Mouse (Mus musculus) intestine, embryonic 16.5 days (tissue): ENCODE data around the gene Nudt3. TPM values are rescaled to one million over a fixed set of nuclear protein-coding genes. Genes with fewer than 3 reads are reported as not detected.
A peak's percentile ranks its signal among the peaks of the same experiment; 100 is the strongest.
"Not testable (repeated sequence)": the region's sequence is repeated elsewhere in the genome, so short reads cannot be mapped to it uniquely, and the experiment has no call there.

ENCODE experiments used
- ATAC-seq: fragments of 200-750 bp; cut with Nextera tagmentation; 2 replicates; pipeline ENCODE4 v1.8.0; 2017; ENCODE audit warnings: moderate TSS enrichment, moderate library complexity
- H3K27ac ChIP-seq: fragments of 300-500 bp; sonication (generic); 2 replicates; pipeline ENCODE4 v1.5.1; 2014; ENCODE audit warnings: mild to moderate bottlenecking, low read length
- H3K27me3 ChIP-seq: fragments of 300-500 bp; sonication (generic); replicated peaks from 2 replicates; pipeline ENCODE4 v1.6.1; 2014; ENCODE audit warnings: low read length, control low read depth, mixed read lengths; ENCODE audit not compliant: control insufficient read depth, insufficient read depth
- H3K36me3 ChIP-seq: fragments of 300-500 bp; sonication (generic); 2 replicates; pipeline ENCODE4 v1.6.1; 2014; ENCODE audit warnings: low read length, control low read depth; ENCODE audit not compliant: control insufficient read depth, insufficient read depth
- H3K4me1 ChIP-seq: fragments of 300-500 bp; sonication (generic); 2 replicates; pipeline ENCODE4 v1.6.1; 2014; ENCODE audit warnings: low read length, control low read depth, mixed read lengths; ENCODE audit not compliant: control insufficient read depth, insufficient read depth
- H3K4me2 ChIP-seq: fragments of 300-500 bp; sonication (generic); 2 replicates; pipeline ENCODE4 v1.6.1; 2014; ENCODE audit warnings: low read depth, low read length, control low read depth
- H3K4me3 ChIP-seq: fragments of 300-500 bp; sonication (generic); 2 replicates; pipeline ENCODE4 v1.5.1; 2014; ENCODE audit warnings: mild to moderate bottlenecking, low read length
- H3K9ac ChIP-seq: fragments of 300-500 bp; sonication (generic); 2 replicates; pipeline ENCODE4 v1.6.1; 2014; ENCODE audit warnings: low read depth, low read length
- H3K9me3 ChIP-seq: fragments of 300-500 bp; sonication (generic); 2 replicates; pipeline ENCODE4 v1.6.1; 2016; ENCODE audit warnings: low read length, control low read depth; ENCODE audit not compliant: control insufficient read depth
- WGBS: fragments of 180-500 bp; shearing (Covaris S2); extraction: QIAGEN DNeasy Blood & Tissue Kit; methylation state at CpG from one replicate; pipeline ENCODE4 v1.1.7; 2014; 5-methylcytosine and 5-hydroxymethylcytosine counted together
- polyA plus RNA-seq: library from polyadenylated mRNA; unstranded; fragments of >200 nt; fragmentation: Nextera tagmentation; extraction: Ambion mirVana; gene quantifications from 2 replicates; pipeline ENCODE4 v1.2.1, GENCODE M21; 2015

Nudt3 gene
- polyA plus RNA-seq, 1 experiment from 2014 or later = 56.6 TPM

- no peak overlapping the region for H3K9ac ChIP-seq
- no peaks in the 10 kb centered on the region for H3K9me3 ChIP-seq
- no peak for ATAC-seq
- H3K27ac ChIP-seq = no peak overlapping the region
- peaks cover 9% of the 10 kb centered on the region for H3K4me1 ChIP-seq
- 81% methylated on average over 23 of the region's 23 CpGs for WGBS
- H3K4me3 ChIP-seq = no peak overlapping the region
- H3K27me3 ChIP-seq = peaks cover 25% of the 10 kb centered on the region
- no peaks in the 10 kb centered on the region for H3K36me3 ChIP-seq
- H3K4me2 ChIP-seq = no peak overlapping the region
These were observed 28.9 kb upstream of the Nudt3 start for GRCm38 (mm10) chr17:27652046-27652790.

GRCm38 (mm10) chr17:27650586-27650985 lies 27.3 kb upstream of the Nudt3 start:
- Histone ChIP-seq H3K4me2 (no peak overlapping the region), H3K4me3 (no peak overlapping the region), H3K9ac (no peak overlapping the region), H3K36me3 (no peaks in the 10 kb centered on the region), H3K4me1 (peaks cover 4% of the 10 kb centered on the region), H3K27ac (no peak overlapping the region), H3K9me3 (no peaks in the 10 kb centered on the region), H3K27me3 (peaks cover 14% of the 10 kb centered on the region)
- no peak for ATAC-seq
- 64% methylated on average over 13 of the region's 13 CpGs for WGBS

GRCm38 (mm10) chr17:27650160-27650559 lies 26.9 kb upstream of the Nudt3 start:
- no peaks in the 10 kb centered on the region for H3K9me3 ChIP-seq
- H3K27me3 ChIP-seq = peaks cover 11% of the 10 kb centered on the region; the same call in 1 of the 2 replicates
- H3K4me2 ChIP-seq = no peak overlapping the region
- no peak overlapping the region for H3K4me3 ChIP-seq
- no peaks in the 10 kb centered on the region for H3K4me1 ChIP-seq
- 10% methylated on average over 12 of the region's 12 CpGs for WGBS
- H3K27ac ChIP-seq = no peak overlapping the region
- peak; percentile 46; the same call in 1 of the 2 replicates for ATAC-seq
- no peak overlapping the region for H3K9ac ChIP-seq
- H3K36me3 ChIP-seq = no peaks in the 10 kb centered on the region

- no peak for ATAC-seq
- no peak overlapping the region for H3K27ac ChIP-seq
- 48% methylated on average over 7 of the region's 7 CpGs for WGBS
- no peaks in the 10 kb centered on the region for H3K9me3 ChIP-seq
- H3K4me3 ChIP-seq = no peak overlapping the region
- no peak overlapping the region for H3K9ac ChIP-seq
- H3K4me2 ChIP-seq = no peak overlapping the region
- H3K36me3 ChIP-seq = no peaks in the 10 kb centered on the region
- H3K4me1 ChIP-seq = peaks cover 11% of the 10 kb centered on the region
- no peaks in the 10 kb centered on the region for H3K27me3 ChIP-seq
These were observed 22.5 kb upstream of the Nudt3 start for GRCm38 (mm10) chr17:27645807-27646206.

- WGBS = 46% methylated on average over 2 of the region's 2 CpGs
These were observed 21.3 kb upstream of the Nudt3 start for GRCm38 (mm10) chr17:27644572-27644971.

GRCm38 (mm10) chr17:27643756-27644155 lies 20.5 kb upstream of the Nudt3 start:
- Histone ChIP-seq H3K4me1 (peaks cover 11% of the 10 kb centered on the region), H3K4me2 (no peak overlapping the region), H3K9me3 (no peaks in the 10 kb centered on the region), H3K9ac (no peak overlapping the region), H3K36me3 (no peaks in the 10 kb centered on the region), H3K4me3 (no peak overlapping the region), H3K27ac (no peak overlapping the region), H3K27me3 (no peaks in the 10 kb centered on the region)
- WGBS = 83% methylated on average over 9 of the region's 9 CpGs
- no peak for ATAC-seq

More at GRCm38 (mm10) chr17:27644572-27644971, 21.3 kb upstream of the Nudt3 start:
- no peak overlapping the region for H3K4me3 ChIP-seq
- no peak for ATAC-seq
- no peaks in the 10 kb centered on the region for H3K9me3 ChIP-seq
- no peak overlapping the region for H3K27ac ChIP-seq
- no peak overlapping the region for H3K4me2 ChIP-seq
- no peaks in the 10 kb centered on the region for H3K36me3 ChIP-seq
- H3K9ac ChIP-seq = no peak overlapping the region
- no peaks in the 10 kb centered on the region for H3K27me3 ChIP-seq
- H3K4me1 ChIP-seq = peaks cover 11% of the 10 kb centered on the region

- peak; percentile 34; the same call in 1 of the 2 replicates for ATAC-seq
- Histone ChIP-seq H3K27ac (peak overlapping the region; percentile 42; the same call in 1 of the 2 replicates), H3K4me1 (peaks cover 11% of the 10 kb centered on the region), H3K4me2 (no peak overlapping the region), H3K4me3 (no peak overlapping the region), H3K27me3 (no peaks in the 10 kb centered on the region), H3K9ac (no peak overlapping the region), H3K9me3 (no peaks in the 10 kb centered on the region), H3K36me3 (no peaks in the 10 kb centered on the region)
- 24% methylated on average over 6 of the region's 6 CpGs for WGBS
These were observed 19.8 kb upstream of the Nudt3 start for GRCm38 (mm10) chr17:27643101-27643500.

GRCm38 (mm10) chr17:27642491-27643062 lies 19.3 kb upstream of the Nudt3 start:
- Histone ChIP-seq H3K36me3 (no peaks in the 10 kb centered on the region), H3K4me1 (peaks cover 11% of the 10 kb centered on the region), H3K9me3 (no peaks in the 10 kb centered on the region), H3K27ac (peak overlapping the region; percentile 42; the same call in 1 of the 2 replicates), H3K27me3 (no peaks in the 10 kb centered on the region), H3K4me3 (no peak overlapping the region), H3K9ac (no peak overlapping the region), H3K4me2 (no peak overlapping the region)
- peak; percentile 52 for ATAC-seq
- 31% methylated on average over 12 of the region's 12 CpGs for WGBS

GRCm38 (mm10) chr17:27639851-27640250 lies 16.6 kb upstream of the Nudt3 start:
- H3K27me3 ChIP-seq, H3K9ac ChIP-seq, H3K36me3 ChIP-seq, H3K9me3 ChIP-seq, ATAC-seq, H3K27ac ChIP-seq, H3K4me3 ChIP-seq, H3K4me2 ChIP-seq: not testable (repeated sequence)
- WGBS = 91% methylated on average over 6 of the region's 6 CpGs
- peaks cover 23% of the 10 kb centered on the region for H3K4me1 ChIP-seq
